Mouse (Mus musculus): ENCODE measurements around the gene Jarid2.

DNA sequence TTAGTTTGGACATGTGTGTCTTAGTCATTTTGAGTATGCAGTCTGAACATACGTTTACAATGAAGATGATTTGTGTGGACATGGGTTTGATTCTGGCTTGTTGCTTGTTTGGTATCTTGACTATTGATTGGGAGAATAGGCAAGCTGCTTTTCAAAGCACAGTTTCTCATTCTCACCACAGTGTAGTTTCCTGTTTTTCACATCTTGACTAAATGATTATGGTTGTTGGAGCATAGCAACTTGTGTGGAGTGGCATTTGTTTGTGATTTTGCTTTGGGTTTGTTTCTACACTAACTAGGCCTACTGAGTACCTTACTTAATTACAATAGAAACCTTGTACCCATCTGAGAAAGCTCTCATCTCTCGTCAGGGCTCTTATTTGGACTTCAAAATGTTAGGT lies 81.7 kb downstream of the Jarid2 start:
- TF ChIP-seq CTCF (IDR thresholded peaks at IDR 0.05) (no peak), EP300 (IDR thresholded peaks at IDR 0.05) (no peak)

All from lung, postnatal 0 days (tissue).